Mouse (Mus musculus): ENCODE data around the gene Pdia5.

GRCm38 (mm10) chr16:35450018-35450630 lies 40.5 kb downstream of the Pdia5 start:
- TF ChIP-seq CTCF (IDR thresholded peaks at IDR 0.05; ENCODE audit: extremely low read depth, insufficient read depth, low read length) (no peak), POLR2A (IDR thresholded peaks at IDR 0.05; ENCODE audit: extremely low read depth, insufficient read depth, low read length) (no peak)
